Mouse (Mus musculus) kidney, embryonic 15.5 days (tissue): Measurements from ENCODE around the gene Map2k3. TPM values are rescaled to one million over a fixed set of nuclear protein-coding genes. Genes with fewer than 3 reads are reported as not detected.

ENCODE experiments used
- ATAC-seq: fragments of 200-750 bp; cut with Nextera tagmentation; replicated peaks from 2 replicates; pipeline ENCODE4 v1.8.0; 2017; ENCODE audit warnings: moderate TSS enrichment; ENCODE audit not compliant: low FRiP score
- H3K27ac ChIP-seq: fragments of 300-500 bp; sonication (generic); 2 replicates; pipeline ENCODE4 v1.5.1; 2015; ENCODE audit warnings: mild to moderate bottlenecking, inconsistent platforms
- H3K27me3 ChIP-seq: fragments of 300-500 bp; sonication (generic); 2 replicates; pipeline ENCODE4 v1.6.1; 2015; ENCODE audit warnings: inconsistent platforms
- H3K36me3 ChIP-seq: fragments of 300-500 bp; sonication (generic); 2 replicates; pipeline ENCODE4 v1.6.1; 2015; ENCODE audit warnings: inconsistent platforms
- H3K4me1 ChIP-seq: fragments of 300-500 bp; sonication (generic); 2 replicates; pipeline ENCODE4 v1.6.1; 2015; ENCODE audit warnings: inconsistent platforms
- H3K4me2 ChIP-seq: fragments of 300-500 bp; sonication (generic); 2 replicates; pipeline ENCODE4 v1.6.1; 2015; ENCODE audit warnings: moderate library complexity, mild to moderate bottlenecking, inconsistent platforms
- H3K4me3 ChIP-seq: fragments of 300-500 bp; sonication (generic); replicated peaks from 2 replicates; pipeline ENCODE4 v1.5.1; 2015; ENCODE audit warnings: mild to moderate bottlenecking, inconsistent platforms
- H3K9ac ChIP-seq: fragments of 300-500 bp; sonication (generic); 2 replicates; pipeline ENCODE4 v1.6.1; 2015; ENCODE audit warnings: mild to moderate bottlenecking, inconsistent platforms
- H3K9me3 ChIP-seq: fragments of 300-500 bp; sonication (generic); replicated peaks from 2 replicates; pipeline ENCODE4 v1.6.1; 2016; ENCODE audit warnings: inconsistent platforms
- WGBS: fragments of 180-500 bp; shearing (Covaris S2); methylation state at CpG from one replicate; pipeline ENCODE4 v1.1.7; 2015; ENCODE audit warnings: mixed read lengths; 5-methylcytosine and 5-hydroxymethylcytosine counted together
- polyA plus RNA-seq: library from polyadenylated mRNA; unstranded; fragments of >200 nt; fragmentation: Nextera tagmentation; extraction: Ambion mirVana; gene quantifications from 2 replicates; pipeline ENCODE4 v1.2.1, GENCODE M21; 2015

Map2k3 gene
- polyA plus RNA-seq, 1 experiment from 2014 or later: 127 TPM

GRCm38 (mm10) chr11:60930724-60931281 is 1.0 kb upstream of the Map2k3 start:
- H3K27ac ChIP-seq: 0 out of 2 replicates have a peak overlapping the region, but pooled peaks have one; percentile 14
- H3K4me3 ChIP-seq: peak overlapping the region; percentile 95
- peak overlapping the region; percentile 93 for H3K9ac ChIP-seq
- H3K4me1 ChIP-seq: peaks cover 59% of the 10 kb centered on the region
- H3K36me3 ChIP-seq: no peaks in the 10 kb centered on the region; the same call in 1 of the 2 replicates
- peak overlapping the region; percentile 69 for H3K4me2 ChIP-seq
- ATAC-seq: no peak
- 28% methylated on average over 7 of the region's 7 CpGs for WGBS
- no peaks in the 10 kb centered on the region for H3K27me3 ChIP-seq
- no peaks in the 10 kb centered on the region for H3K9me3 ChIP-seq

GRCm38 (mm10) chr11:60931282-60931868 is 458 bp upstream of the Map2k3 start:
- peak overlapping the region; percentile 93 for H3K9ac ChIP-seq
- under 1% methylated on average over 30 of the region's 30 CpGs for WGBS
- H3K36me3 ChIP-seq: no peaks in the 10 kb centered on the region; the same call in 1 of the 2 replicates
- peak overlapping the region; percentile 95 for H3K4me3 ChIP-seq
- H3K9me3 ChIP-seq: no peaks in the 10 kb centered on the region
- no peaks in the 10 kb centered on the region for H3K27me3 ChIP-seq
- peak; percentile 34 for ATAC-seq
- peak overlapping the region; percentile 69 for H3K4me2 ChIP-seq
- 0 out of 2 replicates have a peak overlapping the region, but pooled peaks have one; percentile 14 for H3K27ac ChIP-seq
- H3K4me1 ChIP-seq: peaks cover 64% of the 10 kb centered on the region

DNA sequence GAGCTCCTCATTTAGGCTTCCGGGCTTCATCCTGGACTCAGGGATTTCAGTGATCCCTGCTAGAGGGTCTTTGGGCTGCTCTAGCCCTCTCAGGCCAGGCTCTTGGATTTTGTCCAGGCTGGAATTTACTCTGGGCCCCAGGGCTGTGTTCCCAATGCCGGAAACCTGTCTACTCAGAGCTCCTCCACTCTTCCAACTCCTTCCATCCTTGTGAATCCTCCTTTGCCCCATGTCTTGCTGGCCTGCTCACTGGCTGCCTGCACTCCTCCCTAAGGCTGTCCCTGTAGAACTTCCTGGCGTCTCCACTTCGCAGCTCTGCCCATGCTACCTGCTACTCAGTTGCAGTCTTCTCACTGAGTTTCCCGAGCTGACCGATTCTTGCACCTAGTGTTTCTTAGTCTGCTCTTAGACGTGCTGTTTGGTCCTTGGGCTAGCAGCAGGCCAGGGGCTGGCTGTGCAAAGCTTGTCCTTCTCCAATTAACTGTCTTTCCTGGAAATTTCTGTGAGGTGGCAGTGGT is 729 bp downstream of the Map2k3 start:
- peak overlapping the region; percentile 86 for H3K27ac ChIP-seq
- no peaks in the 10 kb centered on the region for H3K9me3 ChIP-seq
- WGBS: 2% methylated on average over 7 of the region's 7 CpGs
- H3K27me3 ChIP-seq: no peaks in the 10 kb centered on the region
- no peaks in the 10 kb centered on the region; the same call in 1 of the 2 replicates for H3K36me3 ChIP-seq
- H3K4me3 ChIP-seq: peak overlapping the region; percentile 95
- H3K9ac ChIP-seq: peak overlapping the region; percentile 93
- H3K4me1 ChIP-seq: peaks cover 66% of the 10 kb centered on the region
- no peak; the same call in 1 of the 2 replicates for ATAC-seq
- peak overlapping the region; percentile 69 for H3K4me2 ChIP-seq

DNA sequence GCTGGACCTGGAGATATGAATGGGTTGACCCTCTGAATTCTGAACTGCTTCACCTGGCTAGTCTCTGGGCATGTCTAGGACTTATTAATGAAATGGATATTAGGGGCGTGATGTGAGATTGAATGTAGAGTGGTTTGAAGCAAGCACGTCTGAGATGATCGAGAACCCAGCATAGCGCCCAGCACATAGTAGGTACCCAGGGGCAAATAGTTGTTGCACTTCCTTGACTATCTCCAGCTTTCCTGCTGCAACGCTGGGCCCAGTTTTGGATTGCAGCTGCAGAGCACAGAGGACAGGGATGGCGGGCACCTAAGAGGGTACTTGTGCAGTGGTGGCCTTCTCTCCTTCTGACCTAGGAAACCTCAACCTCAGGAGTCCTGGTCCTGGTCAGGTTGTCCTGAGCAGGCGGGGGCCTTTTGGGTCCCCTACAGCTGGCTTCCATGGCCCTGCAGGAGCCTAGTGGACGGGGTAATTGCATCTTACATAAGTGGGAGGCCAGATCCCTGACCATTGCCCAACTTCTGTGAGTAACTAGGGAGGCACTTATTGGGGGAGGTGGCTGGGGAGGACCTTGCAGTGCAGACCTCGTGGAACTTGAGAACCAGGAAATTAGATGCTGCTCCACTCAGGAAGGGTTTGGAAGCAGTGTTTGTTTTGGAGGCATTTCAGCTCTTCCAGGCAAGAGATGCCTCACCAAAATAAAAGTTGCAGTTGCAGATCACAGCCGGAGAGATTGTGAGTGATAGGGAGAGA is 1.5 kb downstream of the Map2k3 start:
- H3K9ac ChIP-seq: peak overlapping the region; percentile 93
- H3K4me3 ChIP-seq: peak overlapping the region; percentile 95
- peak overlapping the region; percentile 69 for H3K4me2 ChIP-seq
- H3K27ac ChIP-seq: peak overlapping the region; percentile 86
- no peaks in the 10 kb centered on the region; the same call in 1 of the 2 replicates for H3K36me3 ChIP-seq
- 46% methylated on average over 10 of the region's 10 CpGs for WGBS
- no peaks in the 10 kb centered on the region for H3K9me3 ChIP-seq
- peaks cover 66% of the 10 kb centered on the region for H3K4me1 ChIP-seq
- no peak for ATAC-seq
- no peaks in the 10 kb centered on the region for H3K27me3 ChIP-seq

DNA sequence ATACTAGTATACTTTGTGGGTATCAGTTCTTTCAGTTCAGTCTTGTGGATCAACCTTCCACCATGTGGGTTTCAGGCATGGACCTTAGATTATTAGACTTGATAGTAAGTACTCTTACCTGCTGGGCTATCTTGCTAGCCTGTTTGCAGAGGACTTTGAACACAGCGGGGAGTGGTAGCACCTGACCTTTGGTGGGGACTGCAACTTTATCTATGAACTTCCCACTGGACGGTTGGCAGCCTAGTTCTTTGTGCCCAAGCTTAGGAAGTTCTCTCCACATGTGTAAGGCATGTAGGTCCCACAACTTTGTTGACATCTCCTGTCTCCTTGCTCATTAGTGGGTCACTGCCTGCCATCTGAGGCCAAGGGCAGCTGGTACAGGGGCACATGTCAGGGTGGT is 3.0 kb downstream of the Map2k3 start:
- Histone ChIP-seq H3K27me3 (no peaks in the 10 kb centered on the region), H3K27ac (peak overlapping the region; percentile 68; the same call in 1 of the 2 replicates), H3K9ac (no peak overlapping the region), H3K4me1 (peaks cover 68% of the 10 kb centered on the region), H3K4me2 (peak overlapping the region; percentile 33; the same call in 1 of the 2 replicates), H3K4me3 (no peak overlapping the region), H3K36me3 (no peaks in the 10 kb centered on the region; the same call in 1 of the 2 replicates), H3K9me3 (no peaks in the 10 kb centered on the region)
- no peak for ATAC-seq
- WGBS: 72% methylated on average over 2 of the region's 2 CpGs

DNA sequence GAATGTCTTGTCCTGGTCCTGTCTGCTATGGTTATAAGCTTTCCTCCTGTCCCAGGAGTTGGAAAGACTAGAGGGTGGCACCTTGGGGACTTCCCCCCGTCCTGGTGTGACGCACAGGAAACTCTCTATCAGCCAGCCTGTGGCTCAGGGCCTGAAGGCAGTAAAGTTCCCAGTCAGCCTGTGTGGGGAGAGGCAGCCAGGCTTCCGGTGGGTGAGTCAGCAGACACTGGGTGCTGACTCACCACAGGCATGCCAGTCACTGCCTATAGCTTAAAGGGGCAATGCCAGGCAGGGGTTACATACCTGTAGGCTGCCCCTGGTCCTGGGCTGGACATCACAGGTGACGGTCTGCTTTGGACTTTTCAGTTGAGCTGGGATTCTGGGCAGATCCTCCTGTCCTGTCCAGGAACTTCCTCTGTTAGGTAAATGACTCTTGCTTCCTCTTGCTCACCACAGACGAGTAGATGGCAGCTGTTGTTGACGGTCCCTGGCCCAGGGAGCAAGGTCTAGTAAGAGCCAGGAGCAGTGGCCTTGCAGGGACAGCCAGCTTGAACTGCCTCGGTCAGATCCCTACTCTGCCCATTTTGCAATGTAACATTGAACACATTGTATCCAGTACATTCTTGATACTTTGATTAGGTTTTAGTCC is 3.6 kb downstream of the Map2k3 start:
- peak overlapping the region; percentile 33 for H3K4me2 ChIP-seq
- peak overlapping the region; percentile 68 for H3K27ac ChIP-seq
- no peak overlapping the region for H3K4me3 ChIP-seq
- H3K9ac ChIP-seq: 0 out of 2 replicates have a peak overlapping the region, but pooled peaks have one; percentile 4
- 57% methylated on average over 7 of the region's 7 CpGs for WGBS
- ATAC-seq: no peak; the same call in 1 of the 2 replicates
- no peaks in the 10 kb centered on the region for H3K27me3 ChIP-seq
- peaks cover 70% of the 10 kb centered on the region for H3K4me1 ChIP-seq
- no peaks in the 10 kb centered on the region for H3K9me3 ChIP-seq
- H3K36me3 ChIP-seq: peaks cover under 1% of the 10 kb centered on the region; the same call in 1 of the 2 replicates

DNA sequence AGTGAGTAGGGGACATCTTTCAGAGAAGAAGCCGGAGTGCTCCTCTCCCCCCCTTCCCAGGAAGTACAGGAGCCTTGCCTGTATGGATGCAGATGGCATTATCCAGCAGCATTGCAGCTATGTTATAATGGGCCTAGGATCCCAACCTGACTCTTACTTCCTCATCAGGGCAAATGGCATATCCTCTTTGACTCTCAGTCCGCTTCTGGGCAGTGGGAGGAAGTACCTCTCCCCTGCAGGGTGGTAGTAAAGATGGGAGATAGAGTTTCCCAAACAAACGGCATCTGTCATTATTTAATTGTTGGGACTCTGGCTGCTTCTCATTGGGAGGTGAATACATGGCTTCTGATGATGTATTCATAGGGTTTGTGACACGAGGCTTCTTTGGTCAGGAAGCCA is 4.1 kb downstream of the Map2k3 start:
- Histone ChIP-seq H3K27ac (peak overlapping the region; percentile 68; the same call in 1 of the 2 replicates), H3K4me2 (peak overlapping the region; percentile 33), H3K4me1 (peaks cover 70% of the 10 kb centered on the region)

GRCm38 (mm10) chr11:60937611-60938010 is 5.8 kb downstream of the Map2k3 start:
- Histone ChIP-seq H3K4me3 (no peak overlapping the region), H3K4me1 (peaks cover 80% of the 10 kb centered on the region), H3K27me3 (no peaks in the 10 kb centered on the region), H3K9ac (no peak overlapping the region), H3K27ac (no peak overlapping the region), H3K9me3 (no peaks in the 10 kb centered on the region), H3K36me3 (peaks cover 11% of the 10 kb centered on the region), H3K4me2 (no peak overlapping the region)
- WGBS: 49% methylated on average over 3 of the region's 3 CpGs
- no peak for ATAC-seq

More for the DNA sequence above, 4.1 kb downstream of the Map2k3 start:
- 45% methylated on average over 4 of the region's 4 CpGs for WGBS
- no peak for ATAC-seq
- H3K4me3 ChIP-seq: no peak overlapping the region
- H3K27me3 ChIP-seq: no peaks in the 10 kb centered on the region
- peaks cover 3% of the 10 kb centered on the region; the same call in 1 of the 2 replicates for H3K36me3 ChIP-seq
- H3K9ac ChIP-seq: no peak overlapping the region
- H3K9me3 ChIP-seq: no peaks in the 10 kb centered on the region

DNA sequence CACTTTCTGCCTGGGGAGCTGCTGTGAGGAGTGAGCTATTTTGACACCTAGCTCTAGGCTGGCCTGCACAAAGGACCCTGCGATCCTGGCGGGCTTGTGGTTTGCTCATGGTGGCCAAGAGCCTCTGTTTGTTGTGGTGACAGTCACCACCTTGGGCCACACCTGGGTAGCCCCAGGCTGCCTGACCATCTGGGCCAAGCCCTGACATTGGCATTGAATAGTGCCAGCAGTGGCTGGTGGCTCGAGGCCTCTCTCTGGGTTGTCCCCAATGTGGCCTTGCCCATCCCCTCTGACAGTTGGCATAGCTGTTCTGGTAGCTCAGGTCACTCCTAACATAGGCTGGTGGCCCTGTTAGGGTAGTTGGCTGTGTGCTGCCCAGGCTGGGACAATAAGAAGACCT is 7.7 kb downstream of the Map2k3 start:
- no peak for ATAC-seq
- Histone ChIP-seq H3K4me1 (peaks cover 62% of the 10 kb centered on the region), H3K9me3 (no peaks in the 10 kb centered on the region), H3K27ac (no peak overlapping the region), H3K4me2 (no peak overlapping the region), H3K9ac (no peak overlapping the region), H3K27me3 (no peaks in the 10 kb centered on the region), H3K36me3 (peaks cover 29% of the 10 kb centered on the region), H3K4me3 (no peak overlapping the region)
- 100% methylated on average over 3 of the region's 3 CpGs for WGBS

GRCm38 (mm10) chr11:60940501-60940900 is 8.7 kb downstream of the Map2k3 start:
- ATAC-seq: no peak
- H3K27ac ChIP-seq: peak overlapping the region; percentile 84
- no peak overlapping the region for H3K4me3 ChIP-seq
- no peaks in the 10 kb centered on the region for H3K9me3 ChIP-seq
- no peaks in the 10 kb centered on the region for H3K27me3 ChIP-seq
- H3K36me3 ChIP-seq: peaks cover 39% of the 10 kb centered on the region
- H3K4me1 ChIP-seq: peaks cover 54% of the 10 kb centered on the region
- 74% methylated on average over 5 of the region's 5 CpGs for WGBS
- H3K4me2 ChIP-seq: no peak overlapping the region
- H3K9ac ChIP-seq: 0 out of 2 replicates have a peak overlapping the region, but pooled peaks have one; percentile 14

- Histone ChIP-seq H3K9me3 (no peaks in the 10 kb centered on the region), H3K4me3 (no peak overlapping the region), H3K4me2 (no peak overlapping the region), H3K36me3 (peaks cover 48% of the 10 kb centered on the region), H3K4me1 (peaks cover 45% of the 10 kb centered on the region), H3K27me3 (no peaks in the 10 kb centered on the region), H3K27ac (peak overlapping the region; percentile 84), H3K9ac (no peak overlapping the region)
- 28% methylated on average over 8 of the region's 9 CpGs for WGBS
- ATAC-seq: peak; percentile 79
These were observed 9.5 kb downstream of the Map2k3 start for GRCm38 (mm10) chr11:60941370-60941769.
